Mouse (Mus musculus) embryonic facial prominence, embryonic 14.5 days (tissue): ENCODE data around the gene Sall2. TPM values are rescaled to one million over a fixed set of nuclear protein-coding genes. Genes with fewer than 3 reads are reported as not detected.

Experiments
- ATAC-seq: fragments of 200-750 bp; cut with Nextera tagmentation; 2 replicates; pipeline ENCODE4 v1.8.0; 2017; ENCODE audit warnings: low read depth, moderate number of reproducible peaks, moderate TSS enrichment
- DNase-seq: peaks from one replicate; pipeline ENCODE4 v3.0.0-alpha.2; 2015; ENCODE audit warnings: low spot score
- H3K27ac ChIP-seq: fragments of 300-500 bp; sonication (generic); replicated peaks from 2 replicates; pipeline ENCODE4 v1.5.1; 2014; ENCODE audit warnings: low read depth, mild to moderate bottlenecking, low read length, moderate library complexity
- H3K27me3 ChIP-seq: fragments of 300-500 bp; sonication (generic); replicated peaks from 2 replicates; pipeline ENCODE4 v1.6.1; 2014; ENCODE audit warnings: low read length; ENCODE audit not compliant: control insufficient read depth, insufficient read depth
- H3K36me3 ChIP-seq: fragments of 300-500 bp; sonication (generic); 2 replicates; pipeline ENCODE4 v1.6.1; 2014; ENCODE audit warnings: low read length, mixed read lengths; ENCODE audit not compliant: control insufficient read depth, insufficient read depth
- H3K4me1 ChIP-seq: fragments of 300-500 bp; sonication (generic); 2 replicates; pipeline ENCODE4 v1.6.1; 2014; ENCODE audit warnings: antibody characterized with exemption, low read length; ENCODE audit not compliant: control insufficient read depth, insufficient read depth
- H3K4me2 ChIP-seq: fragments of 300-500 bp; sonication (generic); 2 replicates; pipeline ENCODE4 v1.6.1; 2014; ENCODE audit warnings: low read depth, mild to moderate bottlenecking, low read length, moderate library complexity, mixed read lengths
- H3K4me3 ChIP-seq: fragments of 300-500 bp; sonication (generic); 2 replicates; pipeline ENCODE4 v1.5.1; 2014; ENCODE audit warnings: low read depth, mild to moderate bottlenecking, low read length
- H3K9ac ChIP-seq: fragments of 300-500 bp; sonication (generic); 2 replicates; pipeline ENCODE4 v1.6.1; 2014; ENCODE audit warnings: low read depth, mild to moderate bottlenecking, low read length, moderate library complexity, mixed read lengths
- H3K9me3 ChIP-seq: fragments of 300-500 bp; sonication (generic); 2 replicates; pipeline ENCODE4 v1.6.1; 2016; ENCODE audit warnings: low read length; ENCODE audit not compliant: control insufficient read depth
- WGBS: fragments of 180-500 bp; shearing (Covaris S2); extraction: QIAGEN DNeasy Blood & Tissue Kit; methylation state at CpG from one replicate; pipeline ENCODE4 v1.1.7; 2014; 5-methylcytosine and 5-hydroxymethylcytosine counted together
- polyA plus RNA-seq: library from polyadenylated mRNA; unstranded; fragments of >200 nt; fragmentation: Nextera tagmentation; extraction: Ambion mirVana; gene quantifications from 2 replicates; pipeline ENCODE4 v1.2.1, GENCODE M21; 2014

Sall2 gene
- polyA plus RNA-seq, 1 experiment from 2014 or later: 18.1 TPM

GRCm38 (mm10) chr14:52325890-52326289 is 2.7 kb downstream of the Sall2 start:
- Histone ChIP-seq H3K4me1 (no peaks in the 10 kb centered on the region), H3K4me2 (peak overlapping the region; percentile 4; the same call in 1 of the 2 replicates), H3K27me3 (peaks cover 8% of the 10 kb centered on the region; the same call in 1 of the 2 replicates), H3K9ac (no peak overlapping the region), H3K9me3 (no peaks in the 10 kb centered on the region), H3K36me3 (no peaks in the 10 kb centered on the region), H3K27ac (no peak overlapping the region), H3K4me3 (no peak overlapping the region)
- DNase-seq (peak; percentile 51), ATAC-seq (peak; percentile 58; the same call in 1 of the 2 replicates)
- 9% methylated on average over 4 of the region's 4 CpGs for WGBS

GRCm38 (mm10) chr14:52319361-52319760 is 9.2 kb downstream of the Sall2 start:
- no peak overlapping the region for H3K4me2 ChIP-seq
- no peaks in the 10 kb centered on the region for H3K27me3 ChIP-seq
- DNase-seq (peak; percentile 19), ATAC-seq (no peak)
- H3K27ac ChIP-seq: no peak overlapping the region
- H3K4me1 ChIP-seq: 0 out of 2 replicates have a peak, but pooled peaks cover 10% of the 10 kb centered on the region
- no peak overlapping the region for H3K4me3 ChIP-seq
- WGBS: 43% methylated on average over 6 of the region's 6 CpGs
- H3K9me3 ChIP-seq: no peaks in the 10 kb centered on the region
- H3K9ac ChIP-seq: no peak overlapping the region
- H3K36me3 ChIP-seq: peaks cover 4% of the 10 kb centered on the region

- peaks cover 31% of the 10 kb centered on the region for H3K36me3 ChIP-seq
- peak overlapping the region; percentile 77 for H3K4me3 ChIP-seq
- 8% methylated on average over 16 of the region's 16 CpGs for WGBS
- H3K27me3 ChIP-seq: no peaks in the 10 kb centered on the region
- peak overlapping the region; percentile 92 for H3K27ac ChIP-seq
- peak; percentile 81 for ATAC-seq
- peak overlapping the region; percentile 92 for H3K9ac ChIP-seq
- H3K4me1 ChIP-seq: peaks cover 15% of the 10 kb centered on the region; the same call in 1 of the 2 replicates
- peak overlapping the region; percentile 64 for H3K4me2 ChIP-seq
- peak; percentile 76 for DNase-seq
- no peaks in the 10 kb centered on the region for H3K9me3 ChIP-seq
Measured at GRCm38 (mm10) chr14:52316441-52317225, 11.9 kb downstream of the Sall2 start.

GRCm38 (mm10) chr14:52315792-52316440 is 12.6 kb downstream of the Sall2 start:
- Histone ChIP-seq H3K9ac (peak overlapping the region; percentile 92), H3K4me2 (peak overlapping the region; percentile 64), H3K4me1 (peaks cover 15% of the 10 kb centered on the region; the same call in 1 of the 2 replicates), H3K4me3 (peak overlapping the region; percentile 77), H3K27me3 (no peaks in the 10 kb centered on the region), H3K9me3 (no peaks in the 10 kb centered on the region), H3K36me3 (peaks cover 38% of the 10 kb centered on the region), H3K27ac (peak overlapping the region; percentile 92)
- peak; percentile 92 for DNase-seq
- peak; percentile 81 for ATAC-seq
- WGBS: under 1% methylated on average over 29 of the region's 41 CpGs

GRCm38 (mm10) chr14:52315283-52315780 is 13.2 kb downstream of the Sall2 start:
- Histone ChIP-seq H3K27me3 (no peaks in the 10 kb centered on the region), H3K36me3 (peaks cover 44% of the 10 kb centered on the region), H3K4me1 (peaks cover 15% of the 10 kb centered on the region; the same call in 1 of the 2 replicates), H3K9ac (peak overlapping the region; percentile 92), H3K4me2 (peak overlapping the region; percentile 64), H3K27ac (peak overlapping the region; percentile 92), H3K9me3 (0 out of 2 replicates have a peak, but pooled peaks cover 4% of the 10 kb centered on the region), H3K4me3 (peak overlapping the region; percentile 77)
- no peak for ATAC-seq
- 2% methylated on average over 15 of the region's 17 CpGs for WGBS
- DNase-seq: no peak

- peak overlapping the region; percentile 64 for H3K4me2 ChIP-seq
- H3K4me3 ChIP-seq: peak overlapping the region; percentile 77
- no peaks in the 10 kb centered on the region for H3K27me3 ChIP-seq
- peak overlapping the region; percentile 92 for H3K9ac ChIP-seq
- H3K36me3 ChIP-seq: peaks cover 47% of the 10 kb centered on the region
- H3K27ac ChIP-seq: no peak overlapping the region
- peaks cover 15% of the 10 kb centered on the region; the same call in 1 of the 2 replicates for H3K4me1 ChIP-seq
- ATAC-seq (no peak; the same call in 1 of the 2 replicates), DNase-seq (no peak)
- 54% methylated on average over 7 of the region's 8 CpGs for WGBS
- 0 out of 2 replicates have a peak, but pooled peaks cover 4% of the 10 kb centered on the region for H3K9me3 ChIP-seq
Measured at GRCm38 (mm10) chr14:52314808-52315150, 13.8 kb downstream of the Sall2 start.

GRCm38 (mm10) chr14:52313931-52314807 is 14.4 kb downstream of the Sall2 start:
- no peaks in the 10 kb centered on the region for H3K27me3 ChIP-seq
- 0 out of 2 replicates have a peak, but pooled peaks cover 4% of the 10 kb centered on the region for H3K9me3 ChIP-seq
- H3K4me2 ChIP-seq: peak overlapping the region; percentile 64; the same call in 1 of the 2 replicates
- H3K9ac ChIP-seq: no peak overlapping the region
- H3K27ac ChIP-seq: no peak overlapping the region
- no peak for ATAC-seq
- H3K4me1 ChIP-seq: peaks cover 15% of the 10 kb centered on the region; the same call in 1 of the 2 replicates
- DNase-seq: no peak
- no peak overlapping the region for H3K4me3 ChIP-seq
- H3K36me3 ChIP-seq: peaks cover 53% of the 10 kb centered on the region
- 82% methylated on average over 26 of the region's 26 CpGs for WGBS

GRCm38 (mm10) chr14:52310906-52311305 is 17.7 kb downstream of the Sall2 start:
- Histone ChIP-seq H3K36me3 (peaks cover 60% of the 10 kb centered on the region), H3K27ac (no peak overlapping the region), H3K9me3 (0 out of 2 replicates have a peak, but pooled peaks cover 4% of the 10 kb centered on the region), H3K9ac (no peak overlapping the region), H3K27me3 (no peaks in the 10 kb centered on the region), H3K4me3 (no peak overlapping the region), H3K4me1 (peaks cover 9% of the 10 kb centered on the region; the same call in 1 of the 2 replicates), H3K4me2 (no peak overlapping the region)
- ATAC-seq (no peak), DNase-seq (no peak)
- WGBS: 96% methylated on average over 2 of the region's 2 CpGs
